Mouse (Mus musculus): ENCODE data around the gene Dusp6. TPM values are rescaled to one million over a fixed set of nuclear protein-coding genes. Genes with fewer than 3 reads are reported as not detected.

The Dusp6 gene
- polyA plus RNA-seq, 1 experiment from 2014 or later: 45.5 TPM

DNA sequence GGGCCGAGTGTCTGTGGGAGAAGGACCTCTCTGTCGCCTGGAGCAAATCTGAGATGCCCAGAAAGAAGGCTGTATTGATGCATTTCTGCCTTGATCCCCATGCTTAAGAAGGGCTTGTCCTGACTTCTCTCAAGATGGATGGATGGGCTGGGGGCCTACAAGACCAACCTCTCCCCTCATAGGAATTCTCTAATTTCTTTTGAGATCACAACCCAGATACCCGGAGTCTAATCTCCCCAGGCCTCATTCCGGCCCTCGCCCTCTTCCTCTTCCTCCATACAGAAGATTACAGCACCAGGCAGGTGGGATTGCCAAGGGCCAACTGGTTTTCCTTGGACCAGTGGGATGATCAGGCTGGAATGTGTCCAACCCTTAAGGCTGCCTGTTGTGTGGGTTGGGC lies 26.1 kb downstream of the Dusp6 start:
- ATAC-seq (replicated peaks; ENCODE audit: insufficient number of reproducible peaks, low FRiP score, low TSS enrichment): no peak
- Histone ChIP-seq H3K9me3 (replicated peaks; ENCODE audit: control insufficient read depth, low read length) (no peaks in the 10 kb centered on the region), H3K36me3 (ENCODE audit: control insufficient read depth, insufficient read depth, low read length) (no peaks in the 10 kb centered on the region), H3K4me1 (ENCODE audit: control insufficient read depth, insufficient read depth, low read length) (peaks cover 25% of the 10 kb centered on the region), H3K27ac (ENCODE audit: low read depth, low read length) (no peak overlapping the region), H3K4me2 (no peak overlapping the region), H3K9ac (ENCODE audit: low read depth, low read length) (no peak overlapping the region), H3K4me3 (ENCODE audit: low read depth, low read length) (no peak overlapping the region), H3K27me3 (ENCODE audit: control insufficient read depth, insufficient read depth, low read length) (no peaks in the 10 kb centered on the region)
- WGBS (ENCODE audit: insufficient replicate concordance): 74% methylated on average over 5 of the region's 5 CpGs

DNA sequence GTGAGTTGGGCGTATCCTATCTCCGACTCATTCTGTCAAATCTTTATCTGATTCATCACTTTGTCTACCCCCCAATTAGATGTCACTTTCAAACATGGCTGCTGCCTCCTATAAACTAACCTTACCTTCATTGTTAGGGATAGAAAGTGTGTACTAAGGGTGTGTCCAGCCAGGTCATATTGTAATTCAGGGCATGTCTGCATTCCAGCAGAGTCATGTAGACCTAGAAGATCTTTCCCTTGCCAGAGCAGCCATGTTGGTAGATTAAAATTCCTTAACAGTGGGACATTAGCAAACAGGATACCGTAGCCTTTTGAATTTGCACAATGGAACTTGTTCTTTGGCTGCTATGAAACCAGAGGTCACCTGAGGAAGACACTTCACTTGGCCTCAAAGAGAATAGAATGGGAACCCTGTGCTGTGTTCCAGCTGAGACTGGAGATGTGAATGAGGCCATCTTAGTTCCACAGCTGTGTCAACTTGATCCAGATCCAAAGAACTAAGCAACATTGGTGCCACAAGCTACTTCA lies 30.1 kb downstream of the Dusp6 start:
- no peaks in the 10 kb centered on the region for H3K36me3 ChIP-seq (ENCODE audit: control insufficient read depth, insufficient read depth, low read length)
- H3K27me3 ChIP-seq (ENCODE audit: control insufficient read depth, insufficient read depth, low read length): no peaks in the 10 kb centered on the region
- no peak overlapping the region for H3K27ac ChIP-seq (ENCODE audit: low read depth, low read length)
- no peak overlapping the region for H3K9ac ChIP-seq (ENCODE audit: low read depth, low read length)
- no peaks in the 10 kb centered on the region for H3K9me3 ChIP-seq (replicated peaks; ENCODE audit: control insufficient read depth, low read length)
- H3K4me3 ChIP-seq (ENCODE audit: low read depth, low read length): no peak overlapping the region
- 85% methylated on average over 3 of the region's 3 CpGs for WGBS (ENCODE audit: insufficient replicate concordance)
- no peak overlapping the region for H3K4me2 ChIP-seq
- H3K4me1 ChIP-seq (ENCODE audit: control insufficient read depth, insufficient read depth, low read length): no peaks in the 10 kb centered on the region
- no peak for ATAC-seq (replicated peaks; ENCODE audit: insufficient number of reproducible peaks, low FRiP score, low TSS enrichment)

DNA sequence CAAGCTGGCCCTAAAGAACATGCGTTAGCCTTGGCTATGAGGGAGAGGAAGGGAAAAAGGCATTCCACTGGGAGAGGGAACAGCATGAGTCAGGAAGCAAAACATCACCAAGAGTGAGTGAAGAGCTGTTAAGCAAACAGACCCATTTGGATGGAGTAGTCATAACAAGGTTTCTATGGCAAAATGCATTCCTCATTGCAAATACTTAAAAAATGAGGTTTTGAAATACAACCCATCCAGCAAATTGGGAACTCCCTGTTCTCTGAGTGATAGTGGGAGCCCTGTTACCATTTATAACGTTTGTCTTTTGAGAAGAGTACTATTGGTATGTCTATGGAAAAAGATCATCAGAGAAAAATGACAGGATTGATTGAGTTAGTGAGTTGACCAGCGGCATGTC lies 34.7 kb downstream of the Dusp6 start:
- no peak overlapping the region for H3K27ac ChIP-seq (ENCODE audit: low read depth, low read length)
- H3K36me3 ChIP-seq (ENCODE audit: control insufficient read depth, insufficient read depth, low read length): no peaks in the 10 kb centered on the region
- H3K27me3 ChIP-seq (ENCODE audit: control insufficient read depth, insufficient read depth, low read length): no peaks in the 10 kb centered on the region
- ATAC-seq (replicated peaks; ENCODE audit: insufficient number of reproducible peaks, low FRiP score, low TSS enrichment): no peak
- H3K4me2 ChIP-seq: no peak overlapping the region
- H3K4me1 ChIP-seq (ENCODE audit: control insufficient read depth, insufficient read depth, low read length): peaks cover 10% of the 10 kb centered on the region
- WGBS (ENCODE audit: insufficient replicate concordance): 64% methylated on average over 3 of the region's 3 CpGs
- H3K4me3 ChIP-seq (ENCODE audit: low read depth, low read length): no peak overlapping the region
- H3K9ac ChIP-seq (ENCODE audit: low read depth, low read length): no peak overlapping the region
- no peaks in the 10 kb centered on the region for H3K9me3 ChIP-seq (replicated peaks; ENCODE audit: control insufficient read depth, low read length)

DNA sequence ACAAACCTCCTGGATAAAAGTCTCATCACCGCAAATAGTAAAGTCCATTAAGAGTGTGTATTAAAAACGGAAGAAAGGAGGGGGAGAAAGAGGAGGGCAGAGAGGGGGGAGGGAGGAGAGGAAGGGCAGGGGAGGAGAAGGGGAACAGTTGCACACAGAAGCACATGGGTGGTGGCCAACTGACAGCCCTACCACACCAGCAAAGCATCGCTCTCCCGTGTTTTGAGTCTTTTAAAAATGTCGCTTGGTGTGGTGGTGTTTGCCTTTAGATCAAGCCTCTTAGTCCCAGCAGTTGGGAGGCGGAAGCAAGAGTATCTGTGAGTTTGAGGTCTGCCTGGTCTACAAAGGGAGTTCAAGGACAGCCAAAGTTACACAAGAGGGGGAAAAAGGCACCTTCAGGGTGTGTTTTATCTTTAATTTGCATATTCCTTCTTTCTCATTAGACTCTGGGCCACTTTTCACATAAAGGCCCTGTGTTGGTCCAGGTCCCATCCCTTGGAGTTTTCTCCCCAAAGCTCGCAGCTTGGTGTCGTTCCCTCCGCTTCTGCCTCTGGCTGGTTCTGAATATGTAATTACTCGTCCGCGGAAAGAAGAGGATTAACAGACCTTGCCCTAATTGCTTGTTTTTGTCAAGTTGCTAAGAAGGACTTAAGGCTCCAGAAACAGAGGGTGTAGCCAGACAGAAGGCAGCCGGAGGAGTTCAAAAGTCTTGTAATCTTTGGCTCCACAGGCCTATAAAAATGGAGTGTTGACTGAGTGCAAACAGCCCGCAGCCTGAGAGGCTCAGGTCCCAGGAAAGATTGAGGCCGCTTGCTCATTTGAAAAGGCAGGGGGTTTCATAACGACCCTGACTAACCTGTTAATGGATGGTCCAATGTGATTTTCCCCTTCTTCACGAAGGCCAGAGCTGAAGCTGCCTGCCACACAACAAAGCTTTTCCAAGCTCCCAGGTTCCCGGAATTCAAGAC lies 35.6 kb downstream of the Dusp6 start:
- no peaks in the 10 kb centered on the region for H3K27me3 ChIP-seq (ENCODE audit: control insufficient read depth, insufficient read depth, low read length)
- H3K9ac ChIP-seq (ENCODE audit: low read depth, low read length): peak overlapping the region; percentile 17; the same call in 1 of the 2 replicates
- H3K4me1 ChIP-seq (ENCODE audit: control insufficient read depth, insufficient read depth, low read length): peaks cover 10% of the 10 kb centered on the region
- H3K4me2 ChIP-seq: peak overlapping the region; percentile 39
- no peaks in the 10 kb centered on the region for H3K9me3 ChIP-seq (replicated peaks; ENCODE audit: control insufficient read depth, low read length)
- no peak overlapping the region for H3K4me3 ChIP-seq (ENCODE audit: low read depth, low read length)
- H3K36me3 ChIP-seq (ENCODE audit: control insufficient read depth, insufficient read depth, low read length): no peaks in the 10 kb centered on the region
- ATAC-seq (replicated peaks; ENCODE audit: insufficient number of reproducible peaks, low FRiP score, low TSS enrichment): no peak
- H3K27ac ChIP-seq (ENCODE audit: low read depth, low read length): peak overlapping the region; percentile 22
- 21% methylated on average over 18 of the region's 18 CpGs for WGBS (ENCODE audit: insufficient replicate concordance)

DNA sequence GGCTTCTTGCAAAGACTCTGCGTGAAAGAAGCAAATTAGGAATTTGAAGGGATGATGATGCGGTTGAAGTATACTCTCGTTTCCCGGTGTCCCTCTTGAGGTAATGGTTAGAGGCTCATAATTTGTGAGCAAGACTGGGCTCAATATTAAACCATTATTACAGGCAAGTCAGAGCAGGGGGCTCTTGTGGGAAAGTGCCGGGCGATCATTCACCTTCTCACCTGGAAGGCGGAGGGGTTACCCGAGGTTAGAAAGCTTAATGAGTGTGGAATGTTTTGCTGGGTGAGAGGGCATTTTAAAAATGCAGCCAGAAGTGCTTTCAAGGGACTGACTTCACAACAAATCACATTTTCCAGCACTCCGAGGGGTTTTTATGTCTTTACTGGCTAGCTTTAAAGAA lies 36.3 kb downstream of the Dusp6 start:
- WGBS (ENCODE audit: insufficient replicate concordance): 25% methylated on average over 9 of the region's 9 CpGs
- H3K4me1 ChIP-seq (ENCODE audit: control insufficient read depth, insufficient read depth, low read length): peaks cover 10% of the 10 kb centered on the region
- H3K9me3 ChIP-seq (replicated peaks; ENCODE audit: control insufficient read depth, low read length): no peaks in the 10 kb centered on the region
- no peak for ATAC-seq (replicated peaks; ENCODE audit: insufficient number of reproducible peaks, low FRiP score, low TSS enrichment)
- H3K4me3 ChIP-seq (ENCODE audit: low read depth, low read length): no peak overlapping the region
- H3K36me3 ChIP-seq (ENCODE audit: control insufficient read depth, insufficient read depth, low read length): no peaks in the 10 kb centered on the region
- H3K27me3 ChIP-seq (ENCODE audit: control insufficient read depth, insufficient read depth, low read length): no peaks in the 10 kb centered on the region
- H3K9ac ChIP-seq (ENCODE audit: low read depth, low read length): peak overlapping the region; percentile 17; the same call in 1 of the 2 replicates
- H3K27ac ChIP-seq (ENCODE audit: low read depth, low read length): peak overlapping the region; percentile 22
- H3K4me2 ChIP-seq: peak overlapping the region; percentile 39

DNA sequence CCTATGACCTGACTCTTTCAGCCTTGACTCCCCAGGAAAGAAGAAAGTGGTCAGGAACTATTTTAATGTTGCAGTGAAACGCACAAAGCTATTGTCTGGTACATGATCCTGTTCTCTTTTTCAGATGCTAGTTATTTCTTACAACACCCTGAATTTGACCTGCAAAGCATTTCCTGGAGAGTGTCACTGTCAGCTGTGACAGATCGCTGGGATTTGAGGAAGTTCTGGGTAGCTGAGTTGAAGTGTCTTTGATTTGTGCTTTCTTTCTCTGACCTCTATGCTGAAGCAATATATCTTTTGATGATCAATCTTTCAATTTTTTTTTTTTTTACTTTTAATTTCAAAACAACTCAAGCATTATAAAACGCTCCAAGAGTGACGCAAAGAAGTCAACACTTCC lies 39.0 kb downstream of the Dusp6 start:
- H3K4me3 ChIP-seq (ENCODE audit: low read depth, low read length): no peak overlapping the region
- no peak overlapping the region for H3K27ac ChIP-seq (ENCODE audit: low read depth, low read length)
- H3K4me1 ChIP-seq (ENCODE audit: control insufficient read depth, insufficient read depth, low read length): peaks cover 10% of the 10 kb centered on the region
- H3K9me3 ChIP-seq (replicated peaks; ENCODE audit: control insufficient read depth, low read length): no peaks in the 10 kb centered on the region
- H3K9ac ChIP-seq (ENCODE audit: low read depth, low read length): no peak overlapping the region
- whole genome bisulfite sequencing (ENCODE audit: insufficient replicate concordance): 34% methylated on average over 4 of the region's 4 CpGs
- no peaks in the 10 kb centered on the region for H3K27me3 ChIP-seq (ENCODE audit: control insufficient read depth, insufficient read depth, low read length)
- H3K36me3 ChIP-seq (ENCODE audit: control insufficient read depth, insufficient read depth, low read length): no peaks in the 10 kb centered on the region
- no peak for ATAC-seq (replicated peaks; ENCODE audit: insufficient number of reproducible peaks, low FRiP score, low TSS enrichment)
- H3K4me2 ChIP-seq: no peak overlapping the region

DNA sequence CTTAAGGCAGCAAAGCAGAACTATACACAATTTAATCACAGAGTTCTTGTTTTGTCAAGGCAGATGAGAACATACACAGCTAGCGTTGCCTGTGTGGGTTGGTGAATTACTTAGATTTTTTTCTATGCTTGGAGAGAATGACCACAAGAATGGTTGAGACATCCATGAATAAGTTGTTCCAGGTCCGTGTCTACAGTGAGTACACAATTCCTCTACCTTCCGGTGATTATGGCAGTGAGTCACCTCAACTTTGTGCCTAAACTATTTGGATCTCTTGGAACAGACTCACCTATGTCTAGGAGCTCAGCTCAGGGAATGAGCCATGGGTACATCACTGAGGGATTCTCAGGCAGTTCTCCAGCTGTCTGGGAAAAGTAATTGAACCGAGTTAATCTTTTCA lies 45.8 kb downstream of the Dusp6 start:
- H3K27me3 ChIP-seq (ENCODE audit: control insufficient read depth, insufficient read depth, low read length): no peaks in the 10 kb centered on the region
- no peak overlapping the region for H3K9ac ChIP-seq (ENCODE audit: low read depth, low read length)
- no peak overlapping the region for H3K4me3 ChIP-seq (ENCODE audit: low read depth, low read length)
- H3K4me1 ChIP-seq (ENCODE audit: control insufficient read depth, insufficient read depth, low read length): 0 out of 2 replicates have a peak, but pooled peaks cover 2% of the 10 kb centered on the region
- 83% methylated on average over 4 of the region's 4 CpGs for WGBS (ENCODE audit: insufficient replicate concordance)
- H3K27ac ChIP-seq (ENCODE audit: low read depth, low read length): no peak overlapping the region
- no peaks in the 10 kb centered on the region for H3K36me3 ChIP-seq (ENCODE audit: control insufficient read depth, insufficient read depth, low read length)
- no peak overlapping the region for H3K4me2 ChIP-seq
- H3K9me3 ChIP-seq (replicated peaks; ENCODE audit: control insufficient read depth, low read length): no peaks in the 10 kb centered on the region
- no peak for ATAC-seq (replicated peaks; ENCODE audit: insufficient number of reproducible peaks, low FRiP score, low TSS enrichment)

DNA sequence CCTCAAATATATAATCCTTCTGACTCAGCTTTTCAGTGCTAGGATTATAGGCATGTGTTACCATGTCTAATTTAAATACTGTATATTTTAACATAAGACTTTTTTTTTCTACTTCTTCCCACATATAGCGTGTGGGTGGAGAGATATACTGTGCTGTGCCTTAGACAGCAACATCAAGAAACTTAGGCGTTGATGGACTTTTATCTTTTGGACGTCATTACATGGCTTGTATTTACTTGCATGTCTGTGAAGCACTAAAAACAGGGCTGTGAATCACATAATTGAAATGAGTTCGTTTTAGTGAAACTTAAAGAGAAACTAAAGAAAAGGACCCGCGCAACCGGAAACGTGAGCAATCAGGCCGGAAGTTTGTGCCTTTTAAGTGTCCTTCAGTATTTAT lies 46.6 kb downstream of the Dusp6 start:
- no peaks in the 10 kb centered on the region for H3K9me3 ChIP-seq (replicated peaks; ENCODE audit: control insufficient read depth, low read length)
- H3K4me1 ChIP-seq (ENCODE audit: control insufficient read depth, insufficient read depth, low read length): 0 out of 2 replicates have a peak, but pooled peaks cover 2% of the 10 kb centered on the region
- ATAC-seq (replicated peaks; ENCODE audit: insufficient number of reproducible peaks, low FRiP score, low TSS enrichment): no peak
- no peaks in the 10 kb centered on the region for H3K36me3 ChIP-seq (ENCODE audit: control insufficient read depth, insufficient read depth, low read length)
- H3K27me3 ChIP-seq (ENCODE audit: control insufficient read depth, insufficient read depth, low read length): no peaks in the 10 kb centered on the region
- H3K4me2 ChIP-seq: no peak overlapping the region
- no peak overlapping the region for H3K9ac ChIP-seq (ENCODE audit: low read depth, low read length)
- H3K27ac ChIP-seq (ENCODE audit: low read depth, low read length): no peak overlapping the region
- H3K4me3 ChIP-seq (ENCODE audit: low read depth, low read length): no peak overlapping the region
- 75% methylated on average over 9 of the region's 9 CpGs for WGBS (ENCODE audit: insufficient replicate concordance)

Data from heart, embryonic 11.5 days (tissue).